Mouse (Mus musculus): ENCODE measurements at regions not wholly inside any gene's neighbourhood (a gene's known extent, or its start where the extent isn't known, plus 50 kb on each side); places are given as distances from the start of the nearest gene placed in this dataset.

DNA sequence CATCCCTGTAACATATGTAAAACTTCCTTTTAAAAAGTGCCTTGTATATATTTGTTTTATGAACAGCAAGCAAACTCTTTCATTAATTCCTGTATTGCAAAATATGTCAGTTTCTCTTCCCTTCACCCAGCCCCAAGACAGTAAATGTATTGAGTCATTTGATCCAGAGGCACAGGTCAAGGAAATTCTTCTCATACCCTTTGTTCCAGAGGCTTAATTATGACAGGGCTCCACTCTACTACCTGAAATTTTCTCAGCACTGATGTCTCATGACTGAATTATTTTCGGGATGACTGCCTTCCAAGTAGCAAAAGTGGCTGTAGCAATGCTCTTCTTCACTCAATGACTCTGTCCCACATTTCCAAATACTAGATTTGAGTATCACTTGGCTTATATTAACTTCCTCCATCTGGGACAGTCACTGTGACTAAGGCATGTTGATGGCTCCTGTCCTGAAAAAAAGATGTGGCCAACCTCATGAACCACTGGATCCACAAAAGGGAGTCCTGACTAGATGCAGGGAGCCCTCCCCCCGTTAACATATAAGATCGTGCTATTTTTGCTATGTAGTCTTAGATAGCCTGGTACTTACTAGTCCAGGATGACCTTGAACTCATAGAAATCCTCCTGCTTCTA is 80.3 kb upstream of the Rbpj start:
- no peak for TF ChIP-seq CTCF (IDR thresholded peaks at IDR 0.05; ENCODE audit: control insufficient read depth, insufficient read depth, insufficient read length)
- TF ChIP-seq USF1 (IDR thresholded peaks at IDR 0.05; ENCODE audit: low read depth) = no peak
- no peak for TF ChIP-seq MAX (IDR thresholded peaks at IDR 0.05)
- no peak for TF ChIP-seq MYOD1 (IDR thresholded peaks at IDR 0.05; ENCODE audit: control insufficient read depth, insufficient read length, low read depth)
- no peak for TF ChIP-seq FOSL1 (IDR thresholded peaks at IDR 0.05; ENCODE audit: insufficient read depth, low read length, poor library complexity, severe bottlenecking)
- TF ChIP-seq CEBPB (IDR thresholded peaks at IDR 0.05; ENCODE audit: low read depth) = peak; percentile 20

Data from C2C12 (cell line).